Mouse (Mus musculus) bone marrow macrophage, adult 2 months (primary cell): ENCODE results near the gene Eya2.

Experiments
- CTCF ChIP-seq: IDR thresholded peaks from 2 replicates; pipeline ENCODE4 v1.5.1; 2012; ENCODE audit warnings: low read depth, mild to moderate bottlenecking, low read length, moderate library complexity
- POLR2A ChIP-seq: IDR thresholded peaks from 2 replicates; pipeline ENCODE4 v1.6.1; 2012; ENCODE audit warnings: mild to moderate bottlenecking, low read depth, low read length, borderline replicate concordance

DNA sequence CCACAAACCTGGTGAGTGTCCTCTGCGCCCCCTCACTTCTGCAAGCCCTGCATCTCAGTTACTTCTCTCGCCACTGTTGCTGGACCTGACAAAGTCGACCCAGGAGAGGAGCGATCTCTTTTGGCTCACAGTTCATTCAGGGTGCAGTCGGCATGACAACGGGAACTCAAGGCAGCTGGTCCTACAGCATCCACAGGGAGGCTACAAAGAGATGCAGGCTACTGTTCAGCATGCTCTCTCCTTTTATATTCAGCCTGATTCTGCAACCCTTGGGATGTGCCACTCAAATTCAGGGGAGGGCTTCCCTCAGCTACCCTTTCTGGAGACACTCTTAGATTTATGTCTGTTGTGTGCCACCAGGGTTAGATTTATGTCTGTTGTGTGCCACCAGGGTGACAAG, 46.2 kb upstream of the Eya2 start:
- TF ChIP-seq CTCF (no peak), POLR2A (no peak)
